Mouse (Mus musculus) kidney, adult 2 months (tissue): ENCODE measurements at regions not wholly inside any gene's neighbourhood (a gene's known extent, or its start where the extent isn't known, plus 50 kb on each side); places are given as distances from the start of the nearest gene placed in this dataset.

Source experiments
- CTCF ChIP-seq: fragments of 200-500 bp; conservative IDR thresholded peaks from 2 replicates; pipeline ENCODE4 v1.5.1; 2011; ENCODE audit warnings: low read depth, mild to moderate bottlenecking, control low read depth, low read length, moderate library complexity, mixed read lengths; ENCODE audit not compliant: insufficient read depth, insufficient read length
- POLR2A ChIP-seq: fragments of 200-500 bp; IDR thresholded peaks from one replicate; pipeline ENCODE4 v1.6.1; 2011; ENCODE audit warnings: low read depth, low read length, control low read depth

DNA sequence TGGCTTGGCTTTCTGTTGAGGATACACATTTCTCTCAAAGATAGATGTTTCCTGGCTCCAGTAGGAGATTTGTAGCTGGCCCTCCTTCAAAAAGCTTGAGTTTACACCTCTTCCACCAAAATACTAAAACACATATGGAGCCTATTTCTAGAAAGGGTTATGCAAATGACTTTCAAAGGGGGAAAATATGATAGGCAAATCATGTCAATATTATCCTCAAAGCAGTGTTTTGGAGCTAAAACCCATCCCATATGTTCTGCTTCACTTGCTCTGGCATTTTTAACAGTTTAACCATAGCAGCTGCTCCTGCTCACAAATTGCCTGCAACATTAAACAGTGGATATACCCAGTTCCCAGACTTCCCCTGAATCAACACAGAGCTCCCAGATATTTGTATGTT lies 525.5 kb upstream of the Pappa start:
- TF ChIP-seq CTCF (no peak), POLR2A (no peak)
